Mouse (Mus musculus): ENCODE data around the gene Pou4f2. TPM values are rescaled to one million over a fixed set of nuclear protein-coding genes. Genes with fewer than 3 reads are reported as not detected.

Gene Pou4f2
- total RNA-seq, 2 experiments from 2014 or later, result not detected

GRCm38 (mm10) chr8:78423937-78424336 is 12.5 kb downstream of the Pou4f2 start:
- no peak for ATAC-seq (replicated peaks; ENCODE audit: low FRiP score, poor library complexity, severe bottlenecking)

DNA sequence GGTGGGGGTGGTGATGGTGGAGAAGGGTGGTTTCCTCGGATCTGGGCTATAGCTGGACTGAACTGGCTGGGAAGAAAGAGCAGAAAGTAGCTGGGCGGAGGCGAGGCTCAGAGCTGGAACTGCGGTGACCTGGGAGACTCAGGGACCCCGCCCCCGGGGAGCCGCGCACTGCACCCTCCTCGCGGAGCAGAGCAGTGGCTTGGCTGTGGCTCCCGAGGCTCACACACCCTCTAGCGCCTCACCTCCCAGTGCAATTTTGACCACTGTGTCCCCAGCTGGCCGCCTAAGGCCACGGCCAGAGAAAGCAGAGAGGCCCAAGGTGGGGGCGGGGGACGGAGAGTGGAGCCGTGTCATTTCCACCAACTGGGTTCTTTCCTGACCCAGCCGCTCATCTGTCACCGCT is 16.3 kb downstream of the Pou4f2 start:
- no peak for ATAC-seq (replicated peaks; ENCODE audit: low FRiP score, poor library complexity, severe bottlenecking)

GRCm38 (mm10) chr8:78419272-78419671 is 17.2 kb downstream of the Pou4f2 start:
- ATAC-seq (replicated peaks; ENCODE audit: low FRiP score, poor library complexity, severe bottlenecking), result no peak

GRCm38 (mm10) chr8:78390756-78391155 is 45.7 kb downstream of the Pou4f2 start:
- ATAC-seq (replicated peaks; ENCODE audit: low FRiP score, poor library complexity, severe bottlenecking), result no peak

Other genes with a start within 250 kb of the Pou4f2 start
- not detected in 2 replicates for gene Ttc29, start 223.3 kb downstream of the Pou4f2 start, total RNA-seq (2015; ENCODE audit: low replicate concordance)
- not detected in 2 replicates for gene Ttc29, start 223.3 kb downstream of the Pou4f2 start, total RNA-seq (2017; ENCODE audit: low replicate concordance)
- 35.9 and 41.6 TPM in 2 replicates for gene Rbmxl1, start 72.3 kb upstream of the Pou4f2 start, total RNA-seq (2015; ENCODE audit: low replicate concordance)
- gene Rbmxl1, start 72.3 kb upstream of the Pou4f2 start, total RNA-seq (2017; ENCODE audit: low replicate concordance), result 24.5 and 41.0 TPM in 2 replicates
- gene Slc10a7, start 72.7 kb upstream of the Pou4f2 start, total RNA-seq (2015; ENCODE audit: low replicate concordance), result 6.1 TPM in 2 replicates
- gene Slc10a7, start 72.7 kb upstream of the Pou4f2 start, total RNA-seq (2017; ENCODE audit: low replicate concordance), result 4.3 and 4.5 TPM in 2 replicates